Mouse (Mus musculus) MEL (cell line): Measurements from ENCODE around the gene Srgap2. TPM values are rescaled to one million over a fixed set of nuclear protein-coding genes. Genes with fewer than 3 reads are reported as not detected.
A peak's percentile ranks its signal among the peaks of the same experiment; 100 is the strongest.

ENCODE experiments used
- DNase-seq: peaks from one replicate; pipeline ENCODE4 v3.0.0; 2011; ENCODE audit warnings: low read depth, low spot score
- H3K27ac ChIP-seq: 2 replicates; pipeline ENCODE4 v1.5.1; 2012; ENCODE audit warnings: low read depth, mild to moderate bottlenecking, control low read depth, low read length, moderate library complexity; ENCODE audit not compliant: control insufficient read depth
- H3K27me3 ChIP-seq, 2 experiments: fragments of 150-350 bp in 1 of 2; sonication (generic) in 1 of 2; 2 replicates each; pipeline ENCODE4 v1.6.1; 2012; ENCODE audit warnings: low read length in 2 of 2, mild to moderate bottlenecking in 2 of 2, improper control_type of control experiment in 1 of 2, moderate library complexity in 1 of 2; ENCODE audit not compliant: insufficient read depth in 2 of 2, control insufficient read depth in 1 of 2
- H3K36me3 ChIP-seq, 2 experiments: 2 replicates each; pipeline ENCODE4 v1.6.1; 2012 to 2014; ENCODE audit warnings: low read length in 2 of 2, improper control_type of control experiment in 1 of 2, inconsistent platforms in 1 of 2, mild to moderate bottlenecking in 1 of 2; ENCODE audit not compliant: insufficient read depth in 2 of 2, control insufficient read depth in 1 of 2
- H3K4me1 ChIP-seq, 2 experiments: fragments of 150-350 bp in 1 of 2; sonication (generic) in 1 of 2; 2 replicates each; pipeline ENCODE4 v1.6.1; 2012; ENCODE audit warnings: low read length in 2 of 2, improper control_type of control experiment in 1 of 2, mild to moderate bottlenecking in 1 of 2; ENCODE audit not compliant: insufficient read depth in 2 of 2, control insufficient read depth in 1 of 2
- H3K4me3 ChIP-seq, 2 experiments: fragments of 150-350 bp in 1 of 2; sonication (generic) in 1 of 2; 2 replicates each; pipeline ENCODE4 v1.5.1; 2012; ENCODE audit warnings: low read depth in 2 of 2, low read length in 2 of 2, mild to moderate bottlenecking in 2 of 2, moderate library complexity in 2 of 2, control low read depth in 1 of 2, improper control_type of control experiment in 1 of 2; ENCODE audit not compliant: control insufficient read depth in 1 of 2, insufficient read depth in 1 of 2
- H3K79me2 ChIP-seq: 2 replicates; pipeline ENCODE4 v1.6.1; 2012; ENCODE audit warnings: mild to moderate bottlenecking, low read length, moderate library complexity; ENCODE audit not compliant: control insufficient read depth, poor library complexity, insufficient read depth
- H3K9ac ChIP-seq: 2 replicates; pipeline ENCODE4 v1.6.1; 2012; ENCODE audit warnings: low read depth, mild to moderate bottlenecking, control low read depth, low read length, moderate library complexity; ENCODE audit not compliant: control insufficient read depth, poor library complexity, severe bottlenecking
- H3K9me3 ChIP-seq: fragments of 150-350 bp; sonication (generic); replicated peaks from 2 replicates; pipeline ENCODE4 v1.6.1; 2012; ENCODE audit warnings: mild to moderate bottlenecking, low read length, improper control_type of control experiment, moderate library complexity; ENCODE audit not compliant: insufficient read depth
- EP300 ChIP-seq, 2 experiments: IDR thresholded peaks; 2 replicates each; pipeline ENCODE4 v1.6.1; 2011; ENCODE audit warnings: improper control_type of control experiment in 2 of 2, low read length in 2 of 2, low read depth in 1 of 2, mild to moderate bottlenecking in 1 of 2
- GABPA ChIP-seq: IDR thresholded peaks from 2 replicates; pipeline ENCODE4 v1.6.1; 2012; ENCODE audit warnings: low read depth, mild to moderate bottlenecking, inconsistent platforms, low read length, improper control_type of control experiment, moderate library complexity
- GATA1 ChIP-seq: IDR thresholded peaks from 2 replicates; pipeline ENCODE4 v1.6.1; 2011; ENCODE audit warnings: low read depth, low read length, improper control_type of control experiment
- JUND ChIP-seq: IDR thresholded peaks from 2 replicates; pipeline ENCODE4 v1.6.1; 2011; ENCODE audit warnings: low read depth, mild to moderate bottlenecking, improper control_type of control experiment, low read length
- MXI1 ChIP-seq: IDR thresholded peaks from 2 replicates; pipeline ENCODE4 v1.6.1; 2011; ENCODE audit warnings: mild to moderate bottlenecking, low read depth, low read length, improper control_type of control experiment
- MYC ChIP-seq: IDR thresholded peaks from 2 replicates; pipeline ENCODE4 v1.6.1; 2011; ENCODE audit warnings: low read depth, mild to moderate bottlenecking, low read length, improper control_type of control experiment, moderate library complexity
- NRF1 ChIP-seq: IDR thresholded peaks from 2 replicates; pipeline ENCODE4 v1.6.1; 2014; ENCODE audit warnings: low read depth, mild to moderate bottlenecking, inconsistent platforms, low read length, improper control_type of control experiment, moderate library complexity; ENCODE audit not compliant: poor library complexity, insufficient read depth, severe bottlenecking
- POLR2AphosphoS5 ChIP-seq: IDR thresholded peaks from 2 replicates; pipeline ENCODE4 v1.6.1; 2012; ENCODE audit warnings: low read depth, borderline replicate concordance, mild to moderate bottlenecking, inconsistent platforms, low read length, moderate library complexity, mixed read lengths
- RCOR1 ChIP-seq: IDR thresholded peaks from 2 replicates; pipeline ENCODE4 v1.6.1; 2012; ENCODE audit warnings: low read depth, mild to moderate bottlenecking, inconsistent platforms, low read length, improper control_type of control experiment
- SMC3 ChIP-seq: IDR thresholded peaks from 2 replicates; pipeline ENCODE4 v1.6.1; 2011; ENCODE audit warnings: low read depth, low read length, improper control_type of control experiment
- ZKSCAN1 ChIP-seq: IDR thresholded peaks from 2 replicates; pipeline ENCODE4 v1.6.1; 2012; ENCODE audit warnings: low read depth, mild to moderate bottlenecking, inconsistent platforms, low read length, improper control_type of control experiment, moderate library complexity
- polyA plus RNA-seq, 2 experiments: library from polyadenylated mRNA; stranded (reverse) in 1 of 2; unstranded in 1 of 2; fragments of >175 nt in 1 of 2; fragments of >200 nt in 1 of 2; gene quantifications; 2 replicates each; pipeline versions ENCODE4 v1.2.1 to v1.2.4; 2012; ENCODE audit warnings: low replicate concordance in 2 of 2, low read depth in 1 of 2; ENCODE audit not compliant: insufficient read length in 2 of 2, insufficient read depth in 1 of 2, missing spikeins in 1 of 2
- total RNA-seq: library from RNA; depleted of rRNA; stranded (reverse); fragments of 300-350 nt; gene quantifications from 2 replicates; pipeline ENCODE4 v1.2.3, GENCODE M21; 2012

Srgap2 gene
- total and polyA plus RNA-seq, 3 experiments, result 9.0 to 25.3 TPM; not detected in 1

GRCm38 (mm10) chr1:131419307-131419706 lies 107.8 kb downstream of the Srgap2 start:
- peaks cover 0 to 7% of the 10 kb centered on the region in 2 experiments; a peak in 2 of 4 replicates for H3K36me3 ChIP-seq
- DNase-seq, result peak; percentile 67
- no peak for TF ChIP-seq POLR2AphosphoS5
- TF ChIP-seq RCOR1, result peak; percentile 35; the same call in 1 of the 2 replicates
- no peak for TF ChIP-seq JUND
- 0 out of 2 replicates have a peak, but pooled peaks have one; percentile 53 for TF ChIP-seq MYC
- TF ChIP-seq EP300 (IDR thresholded peaks at IDR 0.05; ENCODE audit: low read depth in 1 of 2, low read length in 2 of 2), result peak in 1 of 2 experiments; percentile 29; a peak in 1 of 4 replicates
- TF ChIP-seq GATA1, result peak; percentile 74
- no peaks in the 10 kb centered on the region for H3K79me2 ChIP-seq
- no peak overlapping the region for H3K4me3 ChIP-seq
- H3K9me3 ChIP-seq, result no peaks in the 10 kb centered on the region
- no peaks in the 10 kb centered on the region for H3K27me3 ChIP-seq
- H3K9ac ChIP-seq, result no peak overlapping the region
- peaks cover 0 to 8% of the 10 kb centered on the region in 2 experiments; a peak in 1 of 4 replicates for H3K4me1 ChIP-seq
- no peak overlapping the region for H3K27ac ChIP-seq

- Histone ChIP-seq H3K4me1 (peaks cover 0 to 7% of the 10 kb centered on the region in 2 experiments; a peak in 1 of 4 replicates), H3K9ac (no peak overlapping the region), H3K79me2 (no peaks in the 10 kb centered on the region), H3K9me3 (no peaks in the 10 kb centered on the region), H3K27ac (no peak overlapping the region), H3K4me3 (no peak overlapping the region), H3K36me3 (peaks cover 0 to 5% of the 10 kb centered on the region in 2 experiments; a peak in 2 of 4 replicates), H3K27me3 (no peaks in the 10 kb centered on the region)
- DNase-seq, result no peak
- TF ChIP-seq POLR2AphosphoS5 (no peak), ZKSCAN1 (no peak), NRF1 (no peak), MXI1 (no peak), GABPA (no peak), SMC3 (no peak), GATA1 (no peak)
Observed at GRCm38 (mm10) chr1:131417821-131418660, 109.1 kb downstream of the Srgap2 start.
